Mouse (Mus musculus): ENCODE data around the gene Erich3. TPM values are rescaled to one million over a fixed set of nuclear protein-coding genes. Genes with fewer than 3 reads are reported as not detected.

The Erich3 gene
- polyA plus RNA-seq, 1 experiment from 2014 or later: 1.6 TPM

- Histone ChIP-seq H3K36me3 (no peaks in the 10 kb centered on the region), H3K27ac (no peak overlapping the region), H3K4me3 (no peak overlapping the region), H3K9me3 (no peaks in the 10 kb centered on the region), H3K27me3 (no peaks in the 10 kb centered on the region), H3K4me1 (replicated peaks) (peaks cover 6% of the 10 kb centered on the region), H3K9ac (no peak overlapping the region), H3K4me2 (no peak overlapping the region)
- no peak for ATAC-seq (ENCODE audit: low FRiP score)
- WGBS: 52% methylated on average over 5 of the region's 5 CpGs
Observed at GRCm38 (mm10) chr3:154741496-154741895, 77.8 kb downstream of the Erich3 start.

- no peaks in the 10 kb centered on the region for H3K36me3 ChIP-seq
- H3K9ac ChIP-seq: no peak overlapping the region
- H3K4me1 ChIP-seq (replicated peaks): peaks cover 6% of the 10 kb centered on the region
- H3K4me3 ChIP-seq: no peak overlapping the region
- WGBS: 27% methylated on average over 5 of the region's 5 CpGs
- no peaks in the 10 kb centered on the region for H3K27me3 ChIP-seq
- H3K4me2 ChIP-seq: no peak overlapping the region
- ATAC-seq (ENCODE audit: low FRiP score): no peak
- no peaks in the 10 kb centered on the region for H3K9me3 ChIP-seq
- H3K27ac ChIP-seq: no peak overlapping the region
Observed at GRCm38 (mm10) chr3:154742927-154743326, 79.3 kb downstream of the Erich3 start.

- 94% methylated on average over 2 of the region's 2 CpGs for WGBS
- no peak overlapping the region for H3K4me2 ChIP-seq
- H3K4me1 ChIP-seq (replicated peaks): peaks cover 6% of the 10 kb centered on the region
- H3K9ac ChIP-seq: no peak overlapping the region
- no peak for ATAC-seq (ENCODE audit: low FRiP score)
- no peaks in the 10 kb centered on the region for H3K27me3 ChIP-seq
- no peak overlapping the region for H3K4me3 ChIP-seq
- H3K36me3 ChIP-seq: no peaks in the 10 kb centered on the region
- no peaks in the 10 kb centered on the region for H3K9me3 ChIP-seq
- H3K27ac ChIP-seq: no peak overlapping the region
Observed at GRCm38 (mm10) chr3:154744317-154744716, 80.7 kb downstream of the Erich3 start.

- H3K36me3 ChIP-seq: no peaks in the 10 kb centered on the region
- ATAC-seq (ENCODE audit: low FRiP score): no peak
- 0 out of 2 replicates have a peak, but pooled peaks cover 3% of the 10 kb centered on the region for H3K4me1 ChIP-seq (replicated peaks)
- H3K9ac ChIP-seq: no peak overlapping the region
- no peaks in the 10 kb centered on the region for H3K27me3 ChIP-seq
- no peaks in the 10 kb centered on the region for H3K9me3 ChIP-seq
- H3K4me3 ChIP-seq: no peak overlapping the region
- H3K4me2 ChIP-seq: no peak overlapping the region
- WGBS: 55% methylated on average over 3 of the region's 3 CpGs
- H3K27ac ChIP-seq: no peak overlapping the region
Observed at GRCm38 (mm10) chr3:154754505-154754904, 90.8 kb downstream of the Erich3 start.

- Histone ChIP-seq H3K27ac (no peak overlapping the region), H3K4me3 (no peak overlapping the region), H3K4me2 (no peak overlapping the region), H3K4me1 (replicated peaks) (0 out of 2 replicates have a peak, but pooled peaks cover 3% of the 10 kb centered on the region), H3K9me3 (no peaks in the 10 kb centered on the region), H3K9ac (no peak overlapping the region), H3K27me3 (no peaks in the 10 kb centered on the region), H3K36me3 (no peaks in the 10 kb centered on the region)
- 96% methylated on average over 3 of the region's 3 CpGs for WGBS
- ATAC-seq (ENCODE audit: low FRiP score): no peak
Observed at GRCm38 (mm10) chr3:154755225-154755624, 91.6 kb downstream of the Erich3 start.

- H3K4me3 ChIP-seq: no peak overlapping the region
- H3K4me1 ChIP-seq (replicated peaks): 0 out of 2 replicates have a peak, but pooled peaks cover 3% of the 10 kb centered on the region
- H3K27ac ChIP-seq: no peak overlapping the region
- WGBS: 56% methylated on average over 3 of the region's 3 CpGs
- H3K27me3 ChIP-seq: peaks cover under 1% of the 10 kb centered on the region; the same call in 1 of the 2 replicates
- no peak overlapping the region for H3K9ac ChIP-seq
- no peaks in the 10 kb centered on the region for H3K36me3 ChIP-seq
- no peak overlapping the region for H3K4me2 ChIP-seq
- no peak for ATAC-seq (ENCODE audit: low FRiP score)
- H3K9me3 ChIP-seq: no peaks in the 10 kb centered on the region
Observed at GRCm38 (mm10) chr3:154758089-154758488, 94.4 kb downstream of the Erich3 start.

GRCm38 (mm10) chr3:154761108-154761507 is 97.4 kb downstream of the Erich3 start:
- ATAC-seq (ENCODE audit: low FRiP score): no peak
- WGBS: 87% methylated on average over 3 of the region's 3 CpGs
- H3K27me3 ChIP-seq: peaks cover 8% of the 10 kb centered on the region; the same call in 1 of the 2 replicates

GRCm38 (mm10) chr3:154763374-154763773 is 99.7 kb downstream of the Erich3 start:
- Histone ChIP-seq H3K27me3 (peaks cover 8% of the 10 kb centered on the region; the same call in 1 of the 2 replicates), H3K9ac (no peak overlapping the region), H3K27ac (no peak overlapping the region), H3K4me2 (no peak overlapping the region), H3K4me3 (no peak overlapping the region), H3K4me1 (replicated peaks) (no peaks in the 10 kb centered on the region), H3K9me3 (no peaks in the 10 kb centered on the region), H3K36me3 (no peaks in the 10 kb centered on the region)
- ATAC-seq (ENCODE audit: low FRiP score): no peak
- WGBS: 63% methylated on average over 9 of the region's 9 CpGs

More at GRCm38 (mm10) chr3:154761108-154761507, 97.4 kb downstream of the Erich3 start:
- no peak overlapping the region for H3K27ac ChIP-seq
- no peak overlapping the region for H3K4me3 ChIP-seq
- no peak overlapping the region for H3K9ac ChIP-seq
- 0 out of 2 replicates have a peak, but pooled peaks cover 3% of the 10 kb centered on the region for H3K4me1 ChIP-seq (replicated peaks)
- no peak overlapping the region for H3K4me2 ChIP-seq
- no peaks in the 10 kb centered on the region for H3K9me3 ChIP-seq
- no peaks in the 10 kb centered on the region for H3K36me3 ChIP-seq

GRCm38 (mm10) chr3:154764115-154764514 is 100.5 kb downstream of the Erich3 start:
- 81% methylated on average over 7 of the region's 7 CpGs for WGBS
- ATAC-seq (ENCODE audit: low FRiP score): no peak

GRCm38 (mm10) chr3:154766321-154766720 is 102.7 kb downstream of the Erich3 start:
- no peaks in the 10 kb centered on the region for H3K4me1 ChIP-seq (replicated peaks)
- ATAC-seq (ENCODE audit: low FRiP score): no peak
- H3K36me3 ChIP-seq: no peaks in the 10 kb centered on the region
- H3K4me2 ChIP-seq: no peak overlapping the region
- WGBS: 85% methylated on average over 4 of the region's 4 CpGs
- H3K27me3 ChIP-seq: peaks cover 8% of the 10 kb centered on the region; the same call in 1 of the 2 replicates
- no peak overlapping the region for H3K4me3 ChIP-seq
- H3K9me3 ChIP-seq: no peaks in the 10 kb centered on the region
- no peak overlapping the region for H3K9ac ChIP-seq
- H3K27ac ChIP-seq: no peak overlapping the region

More at GRCm38 (mm10) chr3:154764115-154764514, 100.5 kb downstream of the Erich3 start:
- Histone ChIP-seq H3K9me3 (no peaks in the 10 kb centered on the region), H3K36me3 (no peaks in the 10 kb centered on the region), H3K4me2 (no peak overlapping the region), H3K4me3 (no peak overlapping the region), H3K4me1 (replicated peaks) (no peaks in the 10 kb centered on the region), H3K27ac (no peak overlapping the region), H3K27me3 (peaks cover 8% of the 10 kb centered on the region; the same call in 1 of the 2 replicates), H3K9ac (no peak overlapping the region)

- Histone ChIP-seq H3K36me3 (no peaks in the 10 kb centered on the region), H3K27ac (no peak overlapping the region), H3K4me1 (replicated peaks) (0 out of 2 replicates have a peak, but pooled peaks cover 2% of the 10 kb centered on the region), H3K27me3 (no peaks in the 10 kb centered on the region), H3K4me2 (no peak overlapping the region), H3K9ac (no peak overlapping the region), H3K9me3 (no peaks in the 10 kb centered on the region), H3K4me3 (no peak overlapping the region)
- ATAC-seq (ENCODE audit: low FRiP score): no peak
- 74% methylated on average over 2 of the region's 2 CpGs for WGBS
Observed at GRCm38 (mm10) chr3:154771651-154772050, 108.0 kb downstream of the Erich3 start.

- Histone ChIP-seq H3K4me1 (replicated peaks) (peaks cover 21% of the 10 kb centered on the region), H3K4me3 (no peak overlapping the region), H3K9me3 (no peaks in the 10 kb centered on the region), H3K4me2 (no peak overlapping the region), H3K27me3 (no peaks in the 10 kb centered on the region), H3K9ac (no peak overlapping the region), H3K27ac (peak overlapping the region; percentile 60), H3K36me3 (no peaks in the 10 kb centered on the region)
- ATAC-seq (ENCODE audit: low FRiP score): peak; percentile 67
- WGBS: 54% methylated on average over 6 of the region's 6 CpGs
Observed at GRCm38 (mm10) chr3:154778836-154779595, 115.4 kb downstream of the Erich3 start.

GRCm38 (mm10) chr3:154786354-154786753 is 122.7 kb downstream of the Erich3 start:
- 89% methylated on average over 9 of the region's 9 CpGs for WGBS
- no peak for ATAC-seq (ENCODE audit: low FRiP score)
- Histone ChIP-seq H3K4me2 (no peak overlapping the region), H3K9me3 (no peaks in the 10 kb centered on the region), H3K27ac (no peak overlapping the region), H3K4me1 (replicated peaks) (no peaks in the 10 kb centered on the region), H3K27me3 (no peaks in the 10 kb centered on the region), H3K4me3 (no peak overlapping the region), H3K9ac (no peak overlapping the region), H3K36me3 (no peaks in the 10 kb centered on the region)

Data from hindbrain, embryonic 13.5 days (tissue).